Mouse (Mus musculus) CH12F3 (cell line): ENCODE data around the gene Phactr1.
"Not testable (repeated sequence)": the region's sequence is repeated elsewhere in the genome, so short reads cannot be mapped to it uniquely, and the experiment has no call there.

ENCODE experiments used
- in situ Hi-C: fragments of 300-500 bp; cut with MboI; formaldehyde crosslinking; loops from 2 replicates; pipeline ENCODE4 v1.14.3; 2020; ENCODE audit warnings: low sequenced_read_pairs

Gene Phactr1

DNA sequence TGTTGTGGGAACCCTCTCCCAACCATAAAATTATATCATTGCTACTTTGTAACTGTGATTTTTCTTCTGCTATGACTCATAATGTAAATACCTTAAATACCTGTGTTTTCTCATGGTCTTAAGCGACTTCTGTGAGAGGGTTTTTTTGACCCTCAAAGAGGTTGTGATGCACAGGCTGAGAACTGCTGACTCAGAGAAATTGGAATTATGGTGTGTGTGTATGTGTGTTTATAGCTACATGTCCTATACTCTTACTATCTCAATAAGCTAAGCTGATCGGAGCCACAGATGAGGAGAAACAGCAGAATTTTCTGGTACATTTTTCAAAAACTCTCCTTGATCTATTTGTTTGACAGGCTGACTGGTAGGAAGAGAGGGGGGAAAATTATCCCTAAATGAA lies 239.6 kb downstream of the Phactr1 start:
- in situ Hi-C loops, result no loop called here

DNA sequence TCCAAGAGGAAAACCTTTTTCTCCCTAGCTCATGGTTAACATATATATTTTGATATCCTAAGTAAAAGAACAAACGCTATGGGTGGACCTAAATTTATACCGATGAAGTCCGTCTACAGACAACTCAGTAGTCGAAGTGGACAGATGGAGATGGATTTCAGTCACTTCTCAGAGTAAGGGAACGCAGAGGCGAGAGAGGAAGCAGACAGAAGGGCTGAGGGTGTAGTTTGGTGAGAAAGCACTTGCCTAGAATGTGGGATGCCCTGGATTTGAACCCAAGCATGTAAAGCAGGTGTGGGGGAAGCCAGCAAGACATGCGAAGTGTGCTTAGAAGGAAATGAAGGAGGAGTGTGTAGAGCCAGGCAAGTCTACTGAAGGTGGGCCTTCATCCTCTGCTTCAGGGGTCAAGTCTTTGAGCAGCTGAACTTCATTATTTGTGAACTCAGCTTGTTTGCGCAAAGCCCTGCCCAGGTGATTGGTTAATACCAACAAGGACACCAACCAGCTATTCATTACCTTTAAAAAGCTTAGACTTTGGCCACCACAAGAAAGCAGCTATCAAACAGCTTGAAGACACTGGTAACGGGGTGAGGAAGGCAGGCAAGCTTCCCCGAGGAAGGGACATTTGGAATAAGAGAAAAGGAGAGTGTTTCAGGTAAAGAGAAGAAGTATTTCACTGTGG lies 241.5 kb downstream of the Phactr1 start:
- in situ Hi-C loops, result no loop called here

DNA sequence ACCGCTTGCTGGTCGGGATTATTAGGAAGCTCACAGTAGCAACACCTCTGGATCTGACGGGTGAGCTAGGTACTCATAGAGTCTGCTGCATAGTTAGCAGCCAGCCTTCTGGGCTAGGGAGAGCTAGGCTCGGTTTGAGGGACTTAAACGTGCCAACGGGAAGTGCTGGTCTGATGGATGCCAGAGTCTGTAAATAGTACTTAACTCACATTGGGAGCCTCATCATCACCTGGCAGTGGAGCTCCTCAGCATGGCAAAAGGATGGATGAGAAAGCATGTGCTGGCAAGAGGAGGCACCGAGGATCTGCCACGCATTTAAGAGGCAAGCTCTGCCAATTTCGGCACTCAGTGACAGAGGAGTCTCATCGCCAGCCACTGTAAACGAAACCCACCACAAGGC lies 247.4 kb downstream of the Phactr1 start:
- in situ Hi-C loops, result no loop called here

- in situ Hi-C loops, result no loop called here
Measured at GRCm38 (mm10) chr13:42929529-42930235, 249.3 kb downstream of the Phactr1 start.

- in situ Hi-C loops, result no loop called here
Measured at GRCm38 (mm10) chr13:42932046-42932445, 251.6 kb downstream of the Phactr1 start.

DNA sequence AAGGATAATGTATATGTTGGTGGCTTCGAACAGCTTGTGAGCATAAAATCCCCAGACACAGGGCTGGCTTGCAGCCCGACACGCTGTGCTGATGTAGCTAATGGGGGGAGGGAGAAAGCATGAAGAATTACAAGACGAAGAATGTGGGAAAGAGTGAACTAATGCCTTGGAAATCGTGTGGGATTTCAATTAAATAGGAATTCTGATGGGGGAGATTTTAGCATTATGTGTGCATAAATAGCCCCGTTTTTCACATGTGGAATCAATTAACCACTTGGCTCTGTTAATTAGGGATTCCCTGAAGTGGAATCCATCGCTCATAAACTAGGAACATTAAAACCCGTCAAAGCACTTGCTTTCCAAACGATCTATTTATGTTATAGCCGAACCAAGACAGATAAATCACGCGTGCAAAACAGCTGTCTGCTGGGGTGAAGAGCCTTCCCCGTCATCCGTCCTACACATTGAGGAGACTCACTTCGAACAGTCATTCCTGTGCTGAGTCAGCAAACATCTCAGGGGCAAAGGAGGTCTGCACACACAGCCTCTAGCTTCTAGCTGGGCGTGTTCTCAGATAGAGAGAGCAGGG lies 254.2 kb downstream of the Phactr1 start:
- in situ Hi-C loops, result no loop called here

- in situ Hi-C loops, result no loop called here
Measured at GRCm38 (mm10) chr13:42937871-42938270, 257.4 kb downstream of the Phactr1 start.

GRCm38 (mm10) chr13:42938346-42938745 lies 257.9 kb downstream of the Phactr1 start:
- in situ Hi-C loops, result no loop called here

GRCm38 (mm10) chr13:42940271-42940670 lies 259.8 kb downstream of the Phactr1 start:
- in situ Hi-C loops, result no loop called here

DNA sequence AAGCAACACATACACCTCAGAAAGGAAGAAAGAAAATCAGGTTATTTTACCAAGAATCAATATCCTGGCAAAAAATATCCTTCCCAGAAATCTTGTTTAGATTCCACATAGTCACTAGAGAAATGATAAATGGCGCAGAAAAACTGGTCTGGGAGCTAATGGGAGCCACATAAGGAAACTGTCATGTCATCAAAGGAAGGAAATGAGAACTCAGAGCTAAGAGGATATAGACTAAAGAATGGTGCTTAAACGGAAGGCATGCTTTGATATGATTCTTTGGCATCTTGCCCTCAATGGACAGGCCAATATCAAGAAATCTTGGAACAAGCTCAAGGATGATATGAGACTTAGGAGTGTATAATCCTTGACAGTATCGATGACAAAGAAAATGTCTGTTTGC lies 263.7 kb downstream of the Phactr1 start:
- in situ Hi-C loops, result no loop called here

- in situ Hi-C loops, result not testable (repeated sequence)
Measured at GRCm38 (mm10) chr13:42945201-42945600, 264.8 kb downstream of the Phactr1 start.

GRCm38 (mm10) chr13:42948717-42949265 lies 268.4 kb downstream of the Phactr1 start:
- in situ Hi-C loops, result no loop called here

DNA sequence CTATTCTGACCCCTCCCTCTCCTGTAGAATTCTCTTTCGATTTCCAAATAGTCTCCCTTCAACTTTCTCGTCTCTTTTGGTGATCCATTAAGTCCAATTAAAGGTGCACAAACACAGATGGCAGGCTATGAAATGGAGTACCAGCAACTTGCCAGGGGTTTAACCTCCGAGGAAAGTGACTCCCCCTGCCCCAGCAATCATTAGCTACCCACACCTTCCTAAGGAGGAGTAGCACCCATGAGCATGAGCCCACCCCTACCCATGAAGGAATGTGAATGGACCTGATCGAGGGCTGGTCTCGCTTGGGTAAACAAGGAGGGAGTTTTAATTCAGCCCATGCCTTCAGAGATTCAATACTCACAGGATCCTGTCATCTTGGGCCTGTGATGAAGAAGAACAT lies 268.9 kb downstream of the Phactr1 start:
- in situ Hi-C loops, result no loop called here

- in situ Hi-C loops, result no loop called here
Measured at GRCm38 (mm10) chr13:42950056-42950455, 269.6 kb downstream of the Phactr1 start.

DNA sequence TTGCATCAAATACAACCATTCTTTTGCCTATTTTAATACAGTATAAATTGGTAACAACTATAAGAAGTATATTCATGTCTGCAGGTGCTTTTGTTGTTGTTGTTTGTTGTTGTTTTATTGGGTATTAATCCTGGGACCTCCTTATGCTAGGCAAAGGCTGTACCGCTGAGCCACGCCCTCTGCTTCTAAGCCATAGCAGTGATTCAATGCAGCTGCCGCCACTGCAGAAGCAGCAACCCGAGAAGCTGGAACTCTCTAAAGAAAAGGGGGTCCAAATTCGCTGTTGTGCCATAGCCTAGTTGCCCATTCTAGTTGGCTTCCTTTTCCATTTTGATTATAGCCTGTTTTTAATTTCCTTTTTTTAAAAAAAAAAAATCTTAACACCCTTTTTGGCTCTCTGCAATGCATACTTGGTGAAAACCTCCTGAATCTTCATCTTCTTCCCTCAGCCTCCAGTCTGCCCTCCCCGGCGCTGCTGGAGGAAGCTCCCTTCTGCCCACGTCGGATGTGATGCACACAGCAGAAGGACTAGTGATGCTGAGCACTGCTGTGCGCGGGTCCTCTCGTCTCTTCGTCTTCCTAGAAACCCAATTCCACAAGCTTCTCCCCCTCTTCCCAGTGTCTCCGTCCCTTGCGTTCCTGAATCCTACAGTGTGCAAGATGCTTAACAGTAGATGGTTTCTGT lies 271.8 kb downstream of the Phactr1 start:
- in situ Hi-C loops, result no loop called here

DNA sequence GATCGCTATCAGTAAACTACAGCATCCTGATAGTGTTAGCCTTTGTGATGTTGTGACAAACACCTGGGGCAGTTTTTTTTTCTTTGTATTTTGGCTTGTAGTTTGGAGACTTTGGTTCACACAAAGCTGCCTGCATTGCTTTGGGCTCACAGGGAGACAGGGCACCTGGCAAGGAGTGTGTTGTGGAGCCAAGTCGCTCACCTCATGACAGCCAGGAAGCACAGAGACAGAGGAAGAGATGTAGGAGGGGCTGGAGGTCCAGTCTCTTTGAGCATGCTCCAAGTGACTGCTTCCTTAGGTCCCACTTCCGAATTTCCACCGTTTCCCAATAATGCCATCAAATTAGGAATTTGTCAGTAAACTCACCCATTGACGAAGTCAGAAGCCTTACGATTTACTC lies 272.6 kb downstream of the Phactr1 start:
- in situ Hi-C loops, result no loop called here

GRCm38 (mm10) chr13:42954116-42954515 lies 273.7 kb downstream of the Phactr1 start:
- in situ Hi-C loops, result no loop called here

GRCm38 (mm10) chr13:42956327-42956726 lies 275.9 kb downstream of the Phactr1 start:
- in situ Hi-C loops, result no loop called here

- in situ Hi-C loops, result no loop called here
Measured at GRCm38 (mm10) chr13:42957856-42958255, 277.4 kb downstream of the Phactr1 start.

GRCm38 (mm10) chr13:42958867-42959266 lies 278.4 kb downstream of the Phactr1 start:
- in situ Hi-C loops, result no loop called here

DNA sequence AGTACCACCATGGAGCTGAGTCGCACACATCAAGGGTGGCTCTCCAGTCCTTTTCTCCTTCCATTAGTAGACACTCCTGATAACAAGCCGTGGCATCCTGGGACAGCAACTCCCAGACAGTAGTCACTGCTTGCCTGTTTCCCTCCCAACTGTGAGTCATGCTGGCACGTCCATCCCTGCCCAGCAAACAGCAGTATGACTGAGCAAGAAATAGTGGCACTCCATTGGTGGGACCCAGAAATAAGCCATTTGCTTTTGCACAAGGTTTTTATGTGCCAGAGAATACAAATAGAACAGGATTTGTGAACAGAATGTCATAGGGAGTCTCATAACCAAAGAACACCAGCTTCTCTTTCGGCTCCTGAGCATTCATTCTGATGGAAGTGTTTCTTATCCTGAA lies 281.1 kb downstream of the Phactr1 start:
- in situ Hi-C loops, result no loop called here
